ENCODE assay signal across 10 mouse cellular contexts in genomic region chr11:98944897-98945604, GRCm38 (mm10). TPM values are rescaled to one million over a fixed set of nuclear protein-coding genes. Genes with fewer than 3 reads are reported as not detected.
DNase-seq lines count a peak whose midpoint lies in the region; ATAC-seq lines count a peak whose summit lies in the region.
"Had no signal": no experiment of that assay in that cellular context is flagged by ENCODE, and none has a peak within 500 bp of the region (broad histone marks: within the 10 kb centered on the region; RNA-seq: fewer than 3 reads in every experiment).

No protein-coding gene starts in this region.

- no peak overlapping the region for H3K4me3 ChIP-seq in midbrain, embryonic 12.5 days
- H3K4me3 ChIP-seq in midbrain, embryonic 13.5 days (replicated peaks), result no peak overlapping the region
- peak overlapping the region; percentile 14; the same call in 1 of the 2 replicates for H3K4me3 ChIP-seq in limb, embryonic 13.5 days

- peaks cover 7% of the 10 kb centered on the region; the same call in 1 of the 2 replicates for H3K27me3 ChIP-seq in midbrain, embryonic 12.5 days
- H3K27me3 ChIP-seq in midbrain, embryonic 13.5 days, result no peaks in the 10 kb centered on the region
- no peaks in the 10 kb centered on the region for H3K27me3 ChIP-seq in limb, embryonic 13.5 days

- peaks cover 54% of the 10 kb centered on the region for H3K4me1 ChIP-seq in midbrain, embryonic 12.5 days
- peaks cover 67% of the 10 kb centered on the region for H3K4me1 ChIP-seq in midbrain, embryonic 13.5 days (replicated peaks)
- peaks cover 92% of the 10 kb centered on the region for H3K4me1 ChIP-seq in limb, embryonic 13.5 days

- H3K9me3 ChIP-seq in midbrain, embryonic 12.5 days, result no peaks in the 10 kb centered on the region
- no peaks in the 10 kb centered on the region for H3K9me3 ChIP-seq in midbrain, embryonic 13.5 days
- H3K9me3 ChIP-seq in limb, embryonic 13.5 days, result no peaks in the 10 kb centered on the region

- no peak overlapping the region for H3K27ac ChIP-seq in midbrain, embryonic 12.5 days (replicated peaks)
- H3K27ac ChIP-seq in midbrain, embryonic 13.5 days, result no peak overlapping the region
- H3K27ac ChIP-seq in limb, embryonic 13.5 days, result peak overlapping the region; percentile 84; the same call in 1 of the 2 replicates
- H3K27ac ChIP-seq: liver, embryonic 14.5 days had no signal

- ATAC-seq in midbrain, embryonic 12.5 days (ENCODE audit: low FRiP score, low read depth), result no peak
- no peak for ATAC-seq in midbrain, embryonic 13.5 days
- ATAC-seq in limb, embryonic 13.5 days (ENCODE audit: low FRiP score, low read depth), result no peak

- DNase-seq in embryo, embryonic 10 days (ENCODE audit: low spot score), result peak; percentile 38
- no peak for DNase-seq in embryo, embryonic 11 days
- DNase-seq in thymus, postnatal 36 days, result peak; percentile 63 to 74
- no peak for DNase-seq in gastrocnemius, adult 8-10 months (ENCODE audit: low spot score in 2 of 2)
- DNase-seq in urinary bladder, postnatal 25 days (ENCODE audit: low spot score), result no peak
- DNase-seq: cerebellum, adult 8-10 months had no signal

- 0 out of 2 replicates have a peak overlapping the region, but pooled peaks have one; percentile 0 for H3K4me2 ChIP-seq in midbrain, embryonic 12.5 days (replicated peaks)
- H3K4me2 ChIP-seq in midbrain, embryonic 13.5 days (replicated peaks), result no peak overlapping the region
- H3K4me2 ChIP-seq in limb, embryonic 13.5 days (replicated peaks), result peak overlapping the region; percentile 95

- H3K9ac ChIP-seq in midbrain, embryonic 12.5 days (replicated peaks), result no peak overlapping the region
- no peak overlapping the region for H3K9ac ChIP-seq in midbrain, embryonic 13.5 days (replicated peaks)
- peak overlapping the region; percentile 53 for H3K9ac ChIP-seq in limb, embryonic 13.5 days
- H3K9ac ChIP-seq: liver, embryonic 14.5 days had no signal

- no peaks in the 10 kb centered on the region for H3K36me3 ChIP-seq in midbrain, embryonic 12.5 days
- H3K36me3 ChIP-seq in midbrain, embryonic 13.5 days, result no peaks in the 10 kb centered on the region
- H3K36me3 ChIP-seq in limb, embryonic 13.5 days, result peaks cover 26% of the 10 kb centered on the region

- 23% methylated on average over 11 of the region's 11 CpGs for WGBS in midbrain, embryonic 12.5 days
- WGBS in midbrain, embryonic 13.5 days, result 29% methylated on average over 11 of the region's 11 CpGs
- 35% methylated on average over 11 of the region's 11 CpGs for WGBS in limb, embryonic 13.5 days

RNA-seq across cellular contexts. Expression of gene Rara, which starts 17.4 kb away (rescaled TPM):
- polyA plus RNA-seq in midbrain, embryonic 12.5 days (2016; fragmentation: Nextera tagmentation; extraction: Ambion mirVana), result 15.5 and 17.3 TPM in 2 replicates
- 7.5 and 9.1 TPM in 2 replicates for polyA plus RNA-seq in midbrain, embryonic 13.5 days (2015; fragmentation: Nextera tagmentation; extraction: Ambion mirVana)
- polyA plus RNA-seq in limb, embryonic 13.5 days (2015; fragmentation: Nextera tagmentation; extraction: Ambion mirVana), result 46.5 and 49.8 TPM in 2 replicates
- total RNA-seq in gastrocnemius, adult 8-10 months (2022), result 10 to 100 TPM in 2 of 4 experiments, 1 to 10 TPM in 2; 8.3 to 11.7 (median 9.5) TPM

RNA-seq across cellular contexts. Expression of gene Cdc6, which starts 37.5 kb away (rescaled TPM):
- polyA plus RNA-seq in midbrain, embryonic 12.5 days (2016; fragmentation: Nextera tagmentation; extraction: Ambion mirVana), result 28.3 and 29.0 TPM in 2 replicates
- 10.6 and 11.3 TPM in 2 replicates for polyA plus RNA-seq in midbrain, embryonic 13.5 days (2015; fragmentation: Nextera tagmentation; extraction: Ambion mirVana)
- polyA plus RNA-seq in limb, embryonic 13.5 days (2015; fragmentation: Nextera tagmentation; extraction: Ambion mirVana), result 31.4 and 32.3 TPM in 2 replicates
- total RNA-seq in gastrocnemius, adult 8-10 months (2022), result under 1 TPM in 2 of 4 experiments, not detected in 2; 0.07 to 0.13 TPM

RNA-seq across cellular contexts. Expression of gene Gjd3, which starts 37.8 kb away (rescaled TPM):
- polyA plus RNA-seq in midbrain, embryonic 12.5 days (2016; fragmentation: Nextera tagmentation; extraction: Ambion mirVana), result 0.67 and 0.80 TPM in 2 replicates
- polyA plus RNA-seq in midbrain, embryonic 13.5 days (2015; fragmentation: Nextera tagmentation; extraction: Ambion mirVana), result 0.58 and 0.99 TPM in 2 replicates
- polyA plus RNA-seq in limb, embryonic 13.5 days (2015; fragmentation: Nextera tagmentation; extraction: Ambion mirVana), result 0.41 and 0.78 TPM in 2 replicates
- total RNA-seq in gastrocnemius, adult 8-10 months (2022), result not detected
- polyA plus RNA-seq: liver, embryonic 14.5 days had no signal

Comparison
In these comparisons a context has a peak if more than half of its experiments do, and no peak if none do; other contexts are left out.
1. DNase-seq: peak in embryo, embryonic 10 days (single experiment) and thymus, postnatal 36 days (2 of 2); none in embryo, embryonic 11 days (single experiment), gastrocnemius, adult 8-10 months (0 of 2) and urinary bladder, postnatal 25 days (single experiment).